Mouse (Mus musculus) bone marrow, adult 2 months (tissue): ENCODE measurements at regions not wholly inside any gene's neighbourhood (a gene's known extent, or its start where the extent isn't known, plus 50 kb on each side); places are given as distances from the start of the nearest gene placed in this dataset.

Experiments
- H3K27ac ChIP-seq: fragments of 200-500 bp; 2 replicates; pipeline ENCODE4 v1.5.1; 2012; ENCODE audit warnings: low read depth, mild to moderate bottlenecking, control low read depth, inconsistent platforms, low read length; ENCODE audit not compliant: control insufficient read depth, poor library complexity, insufficient read depth
- H3K4me1 ChIP-seq: fragments of 200-500 bp; 2 replicates; pipeline ENCODE4 v1.6.1; 2011; ENCODE audit warnings: low read length; ENCODE audit not compliant: control insufficient read depth, insufficient read depth
- H3K4me3 ChIP-seq: fragments of 200-500 bp; replicated peaks from 2 replicates; pipeline ENCODE3; 2011; ENCODE audit warnings: mild to moderate bottlenecking, low read depth, low read length, control low read depth; ENCODE audit not compliant: control insufficient read depth
- CTCF ChIP-seq: fragments of 200-500 bp; IDR thresholded peaks from 2 replicates; pipeline ENCODE4 v1.5.1; 2011; ENCODE audit warnings: low read length, control low read depth; ENCODE audit not compliant: control insufficient read depth, insufficient read depth
- POLR2A ChIP-seq: fragments of 200-500 bp; IDR thresholded peaks from 2 replicates; pipeline ENCODE4 v1.6.1; 2011; ENCODE audit warnings: low read depth, mild to moderate bottlenecking, control low read depth, low read length, borderline replicate concordance; ENCODE audit not compliant: control insufficient read depth
- WGBS: fragments of 180-500 bp; shearing (Covaris S2); methylation state at CpG from one replicate; pipeline ENCODE4 v1.1.7; 2018; 5-methylcytosine and 5-hydroxymethylcytosine counted together

- H3K4me3 ChIP-seq: no peak overlapping the region
- 81% methylated on average over 6 of the region's 6 CpGs for WGBS
- no peaks in the 10 kb centered on the region for H3K4me1 ChIP-seq
- no peak overlapping the region for H3K27ac ChIP-seq
- TF ChIP-seq CTCF: no peak
- TF ChIP-seq POLR2A: no peak
Measured at GRCm38 (mm10) chr3:52543006-52543405, 274.9 kb downstream of the Foxo1 start.

DNA sequence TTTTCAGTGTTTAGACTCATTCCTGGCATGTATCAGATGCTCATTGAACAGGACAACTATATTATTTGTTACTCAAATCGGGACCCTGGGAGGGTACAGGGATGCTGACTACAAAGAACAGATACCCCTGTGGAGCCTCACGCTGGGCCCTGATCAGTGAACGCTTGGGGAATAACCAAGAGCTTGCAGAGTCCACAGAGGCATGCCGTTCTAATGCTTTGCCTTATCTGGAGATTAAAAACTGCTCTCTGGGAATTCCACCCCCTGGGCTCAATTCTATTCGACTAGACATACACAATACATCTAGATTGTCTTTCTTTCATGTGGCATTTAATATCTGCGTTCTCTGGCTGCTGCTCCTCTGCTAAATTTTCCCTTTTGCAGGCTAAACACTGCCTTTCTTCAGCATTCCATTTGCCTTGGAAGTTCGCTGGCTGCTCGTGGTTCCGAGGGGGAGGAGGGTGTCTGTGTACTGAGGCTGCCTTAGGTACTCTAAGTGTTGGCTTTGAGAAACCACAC, 272.8 kb downstream of the Foxo1 start:
- no peak overlapping the region for H3K4me3 ChIP-seq
- 74% methylated on average over 9 of the region's 9 CpGs for WGBS
- TF ChIP-seq CTCF: no peak
- TF ChIP-seq POLR2A: no peak
- no peaks in the 10 kb centered on the region for H3K4me1 ChIP-seq
- H3K27ac ChIP-seq: no peak overlapping the region

GRCm38 (mm10) chr3:52539813-52540378, 271.8 kb downstream of the Foxo1 start:
- Histone ChIP-seq H3K4me3 (no peak overlapping the region), H3K4me1 (no peaks in the 10 kb centered on the region), H3K27ac (no peak overlapping the region)
- WGBS: 86% methylated on average over 10 of the region's 10 CpGs
- TF ChIP-seq CTCF (no peak), POLR2A (no peak)

DNA sequence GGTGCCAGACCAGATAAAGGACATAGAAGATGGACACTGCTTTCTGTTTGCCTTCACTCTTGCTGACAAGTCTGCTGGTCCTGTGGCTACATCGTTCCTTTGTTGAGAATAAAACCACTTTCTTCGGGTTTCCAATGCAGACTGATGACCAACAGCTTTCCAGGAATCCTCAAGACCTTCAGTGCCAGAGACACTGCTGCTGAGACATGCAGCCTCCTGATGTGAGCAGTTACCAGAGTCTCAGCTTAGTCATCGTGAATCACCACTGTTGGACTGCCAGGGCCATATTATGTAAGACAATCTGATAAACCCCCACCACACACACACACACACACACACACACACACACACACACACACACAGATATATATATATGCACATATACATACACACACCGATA, 270.2 kb downstream of the Foxo1 start:
- TF ChIP-seq POLR2A (no peak), CTCF (no peak)
- 70% methylated on average over 4 of the region's 4 CpGs for WGBS
- H3K4me3 ChIP-seq: no peak overlapping the region

GRCm38 (mm10) chr3:52537362-52537911, 269.3 kb downstream of the Foxo1 start:
- no peak overlapping the region for H3K27ac ChIP-seq
- WGBS: 72% methylated on average over 10 of the region's 10 CpGs
- H3K4me1 ChIP-seq: no peaks in the 10 kb centered on the region
- no peak overlapping the region for H3K4me3 ChIP-seq
- TF ChIP-seq POLR2A (no peak), CTCF (no peak)

More for the DNA sequence above, 270.2 kb downstream of the Foxo1 start:
- no peaks in the 10 kb centered on the region for H3K4me1 ChIP-seq
- H3K27ac ChIP-seq: no peak overlapping the region

- Histone ChIP-seq H3K27ac (no peak overlapping the region), H3K4me3 (no peak overlapping the region), H3K4me1 (no peaks in the 10 kb centered on the region)
- 65% methylated on average over 7 of the region's 7 CpGs for WGBS
- TF ChIP-seq POLR2A: no peak
- TF ChIP-seq CTCF: no peak
Measured at GRCm38 (mm10) chr3:52535411-52536021, 267.4 kb downstream of the Foxo1 start.

- H3K4me1 ChIP-seq: no peaks in the 10 kb centered on the region; the same call in 1 of the 2 replicates
- WGBS: 75% methylated on average over 7 of the region's 7 CpGs
- no peak for TF ChIP-seq CTCF
- TF ChIP-seq POLR2A: no peak
- H3K27ac ChIP-seq: no peak overlapping the region
- H3K4me3 ChIP-seq: no peak overlapping the region
Measured at GRCm38 (mm10) chr3:52534118-52534517, 266.0 kb downstream of the Foxo1 start.

DNA sequence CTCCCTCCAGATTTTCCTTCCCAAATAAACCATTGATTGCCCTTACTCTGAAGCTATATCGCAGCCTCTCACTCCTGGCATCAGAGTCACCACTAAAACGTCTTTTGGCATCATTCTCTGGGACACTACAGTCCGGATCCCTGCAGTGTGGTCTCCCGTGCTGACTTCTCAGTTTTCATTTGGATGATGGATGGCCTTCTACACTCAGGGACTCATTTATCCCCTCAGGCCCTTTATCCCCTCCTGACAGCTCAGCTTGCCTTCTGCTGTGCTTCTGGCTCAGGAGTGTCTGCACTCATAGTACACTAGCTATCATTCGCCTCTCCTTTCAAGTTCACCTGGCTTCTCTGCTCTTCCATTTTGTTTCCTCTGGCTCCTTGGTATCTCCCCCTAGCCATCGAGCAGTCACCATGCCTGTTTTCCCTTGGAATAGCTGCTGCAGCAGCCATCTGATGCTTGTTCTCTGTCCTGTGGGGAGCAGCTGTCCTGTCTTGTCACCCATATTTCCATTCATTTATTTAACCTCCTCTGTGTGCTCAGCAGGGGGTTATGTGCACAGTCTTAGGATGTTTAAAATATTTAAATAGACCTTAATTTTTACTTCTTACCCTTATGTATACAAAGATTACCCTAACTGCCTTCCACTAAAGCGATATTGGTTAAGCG, 263.7 kb downstream of the Foxo1 start:
- TF ChIP-seq CTCF: no peak
- no peak for TF ChIP-seq POLR2A
- Histone ChIP-seq H3K27ac (no peak overlapping the region), H3K4me1 (no peaks in the 10 kb centered on the region; the same call in 1 of the 2 replicates), H3K4me3 (no peak overlapping the region)
- 84% methylated on average over 8 of the region's 8 CpGs for WGBS
